Mouse (Mus musculus): ENCODE results near the gene Brd7.

The Brd7 gene

DNA sequence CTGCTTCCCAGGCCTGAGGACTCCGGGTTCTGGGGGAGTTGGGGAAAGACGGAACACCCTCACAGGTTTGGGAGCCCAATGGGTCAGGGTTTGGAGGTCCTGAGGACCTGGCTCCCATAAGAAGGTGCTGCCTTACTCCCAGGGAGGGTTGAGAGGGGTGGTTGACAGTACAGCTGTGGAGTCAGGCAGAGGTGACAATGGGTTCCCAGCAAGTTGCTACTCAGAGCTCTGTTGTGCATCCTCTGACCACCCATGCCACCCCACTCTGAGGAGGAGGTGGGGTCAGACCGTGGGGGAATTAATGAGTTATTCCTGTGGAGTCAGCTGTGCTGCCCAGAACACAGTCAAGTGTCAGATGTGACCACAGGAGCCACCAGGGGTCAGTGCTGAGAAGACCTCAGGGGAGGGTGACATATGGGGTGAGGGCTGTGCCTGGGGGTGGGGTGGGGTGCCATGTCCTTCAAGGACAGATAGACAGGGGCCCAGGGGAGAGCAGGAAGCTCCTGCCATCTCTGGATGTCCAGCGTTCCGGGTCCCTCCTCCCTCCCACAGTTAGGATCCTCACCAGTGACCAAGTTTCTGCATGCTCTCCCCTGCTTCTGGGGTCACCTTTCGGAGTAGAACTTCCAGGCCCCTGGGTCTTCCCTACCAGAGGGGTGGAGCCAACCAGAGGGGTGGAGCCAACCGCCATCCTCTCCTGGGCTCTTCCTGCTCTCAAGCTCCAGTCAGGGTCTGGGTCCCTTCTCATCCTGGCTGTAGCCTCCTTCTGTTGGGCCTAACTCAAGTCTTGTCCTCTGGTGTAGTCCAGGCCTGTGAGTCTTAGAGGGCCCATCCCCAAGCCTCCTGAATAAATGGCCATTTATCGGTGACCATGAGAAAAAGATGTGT, 76.3 kb downstream of the Brd7 start:
- no peak for DNase-seq (ENCODE audit: low read depth, low spot score)

DNA sequence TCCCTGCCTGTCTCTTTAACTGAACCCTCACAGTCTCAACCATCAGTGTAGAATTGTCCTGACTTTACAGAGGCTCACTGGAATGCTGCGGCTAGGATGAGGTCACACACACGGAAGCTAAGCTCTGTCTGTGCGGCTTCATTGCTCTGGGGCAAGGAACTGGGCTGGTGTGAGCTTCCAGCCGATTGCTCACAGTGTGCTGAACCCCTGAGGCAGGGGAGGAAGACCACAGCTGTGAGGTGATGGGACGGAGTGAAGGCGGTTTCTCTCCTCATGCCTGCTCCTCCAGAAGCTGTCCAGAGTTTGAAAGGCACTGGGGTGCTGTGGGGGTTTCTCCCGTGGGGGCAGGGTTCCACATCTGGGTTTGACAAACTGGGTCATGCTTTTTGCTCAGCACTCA, 77.3 kb downstream of the Brd7 start:
- DNase-seq (ENCODE audit: low read depth, low spot score), result no peak

DNA sequence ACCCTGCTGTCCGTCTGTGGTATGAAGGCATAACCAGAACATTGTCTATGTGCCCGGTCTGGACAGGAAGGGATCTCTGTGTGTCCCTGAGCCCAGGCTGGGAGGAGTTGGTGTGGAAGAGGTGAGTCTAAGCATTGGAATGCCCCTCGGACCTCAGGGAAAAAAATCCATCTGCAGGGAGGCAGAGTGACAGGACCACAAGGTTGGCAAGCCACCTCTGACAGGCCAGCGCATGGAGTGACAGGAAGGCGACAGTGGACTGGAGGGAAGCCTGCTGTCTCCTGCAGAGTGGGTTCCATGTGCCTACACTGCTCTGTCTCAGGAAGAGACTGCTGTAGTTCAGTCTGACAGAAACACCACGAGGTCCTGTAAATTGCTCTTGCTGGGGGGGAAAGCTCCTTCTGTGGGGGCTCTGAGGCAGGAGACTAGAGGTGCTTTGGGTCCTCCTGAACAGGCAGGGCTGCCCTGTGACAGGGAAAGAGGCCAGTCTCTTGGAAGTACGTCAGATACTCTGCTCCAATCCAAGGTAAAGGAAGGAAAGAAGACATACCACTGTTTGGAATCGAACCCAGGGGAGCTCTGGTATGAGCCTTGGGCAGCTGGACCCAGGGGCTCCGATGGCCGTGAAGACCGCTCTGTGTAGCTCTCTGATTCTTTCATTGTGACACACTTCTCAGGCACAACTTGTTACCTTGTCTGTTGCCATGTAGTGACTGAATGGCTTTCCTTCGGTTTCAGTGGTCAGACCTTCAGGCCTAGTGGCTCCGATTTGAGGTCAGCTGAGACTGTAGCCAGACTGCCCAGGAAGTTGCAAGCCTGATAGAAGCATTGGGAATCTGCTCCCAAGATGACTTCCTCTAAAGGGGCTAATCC, 78.5 kb downstream of the Brd7 start:
- no peak for DNase-seq (ENCODE audit: low read depth, low spot score)

DNA sequence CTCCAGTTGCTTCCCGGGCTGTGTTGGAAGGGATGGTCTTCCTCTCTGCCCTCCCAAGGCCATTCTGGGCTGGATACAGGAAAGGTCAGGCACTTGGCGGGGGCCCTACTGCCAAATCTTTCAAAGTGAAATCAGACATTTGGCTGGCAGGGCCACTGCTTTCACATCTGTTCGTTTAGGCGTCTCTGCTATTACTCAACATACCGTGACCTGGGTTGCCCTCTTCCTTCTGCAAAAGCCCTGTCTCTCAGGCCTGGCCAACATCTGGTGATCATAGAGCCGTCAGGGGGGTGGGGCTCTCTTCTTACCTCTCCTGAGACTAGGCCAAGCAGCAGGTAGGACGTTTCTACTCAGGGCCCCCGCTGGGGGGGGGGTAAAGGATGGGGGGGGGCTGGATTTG, 79.3 kb downstream of the Brd7 start:
- no peak for DNase-seq (ENCODE audit: low read depth, low spot score)

Data from telencephalon, adult 2 months (tissue).